Mouse (Mus musculus): ENCODE data around the gene Mak.
A peak's percentile ranks its signal among the peaks of the same experiment; 100 is the strongest.

Gene Mak

GRCm38 (mm10) chr13:41071617-41072016 is 7.9 kb downstream of the Mak start:
- DNase-seq (ENCODE audit: low spot score) = no peak

DNA sequence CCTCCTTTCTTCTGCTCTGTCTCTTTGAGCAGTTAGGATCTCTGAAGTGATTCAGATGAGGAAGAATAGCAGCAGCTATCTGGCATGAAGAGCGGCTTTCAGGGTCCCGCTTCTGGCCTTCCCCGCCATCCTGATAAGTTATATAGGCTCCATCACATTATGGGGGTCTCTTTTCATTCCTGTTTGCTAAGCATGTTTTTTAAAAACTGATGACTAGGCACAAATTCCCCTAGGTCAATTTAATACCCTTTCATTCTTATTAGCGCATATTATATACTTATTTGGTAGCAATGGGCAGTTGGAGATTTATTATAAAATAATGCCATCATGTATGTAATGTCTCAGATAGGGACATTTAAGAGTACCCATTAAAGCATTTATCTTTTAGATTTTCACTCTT is 11.9 kb downstream of the Mak start:
- DNase-seq (ENCODE audit: low spot score) = no peak

DNA sequence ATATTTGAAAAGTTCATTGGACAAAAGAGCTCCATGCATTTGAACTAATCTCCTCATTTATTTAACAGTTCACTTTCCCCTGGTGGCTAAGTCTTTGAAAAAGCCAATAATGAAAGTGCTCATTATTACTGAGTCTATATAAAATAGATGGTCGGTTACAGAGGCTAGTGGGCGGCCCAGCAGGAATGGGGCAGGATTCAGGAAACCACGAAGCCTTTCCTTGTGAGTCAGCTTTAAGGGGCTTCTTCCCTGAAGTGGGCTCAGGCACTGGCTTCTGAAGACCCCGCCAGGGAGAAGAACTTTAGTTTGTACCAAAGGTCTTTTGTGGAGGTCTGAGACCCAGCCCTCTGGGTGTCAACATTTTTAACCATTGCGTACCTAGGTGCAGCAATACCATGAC is 27.5 kb downstream of the Mak start:
- no peak for DNase-seq (ENCODE audit: low spot score)

GRCm38 (mm10) chr13:41047280-41047679 is 32.2 kb downstream of the Mak start:
- no peak for DNase-seq (ENCODE audit: low spot score)

- DNase-seq (ENCODE audit: low spot score) = no peak
These were observed 33.6 kb downstream of the Mak start for GRCm38 (mm10) chr13:41045901-41046300.

GRCm38 (mm10) chr13:41042511-41042910 is 37.0 kb downstream of the Mak start:
- DNase-seq (ENCODE audit: low spot score) = no peak

GRCm38 (mm10) chr13:41030098-41030497 is 49.4 kb downstream of the Mak start:
- DNase-seq (ENCODE audit: low spot score) = no peak

- DNase-seq (ENCODE audit: low spot score) = no peak
These were observed 57.4 kb downstream of the Mak start for GRCm38 (mm10) chr13:41022099-41022498.

GRCm38 (mm10) chr13:41021607-41022006 is 57.9 kb downstream of the Mak start:
- DNase-seq (ENCODE audit: low spot score) = no peak

DNA sequence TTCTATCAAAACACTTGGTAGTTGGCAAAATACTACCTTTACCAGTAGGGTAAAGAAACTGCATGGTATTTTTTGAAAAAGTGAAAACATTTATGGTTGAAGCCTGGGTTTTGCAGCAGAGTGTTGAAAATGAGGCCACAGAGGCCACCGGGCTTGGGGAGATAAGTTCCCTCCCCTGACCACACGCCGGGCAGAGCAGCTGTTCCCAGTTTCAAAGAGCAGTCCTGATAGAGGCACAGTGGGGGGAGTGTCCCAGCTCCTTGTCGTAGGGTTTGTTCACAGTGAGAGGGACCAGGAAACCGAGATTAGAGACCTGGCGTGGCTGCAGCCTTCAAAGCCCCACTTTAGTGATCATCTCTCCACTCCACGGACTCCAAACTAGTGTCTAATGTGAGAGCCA is 59.0 kb downstream of the Mak start:
- no peak for DNase-seq (ENCODE audit: low spot score)

DNA sequence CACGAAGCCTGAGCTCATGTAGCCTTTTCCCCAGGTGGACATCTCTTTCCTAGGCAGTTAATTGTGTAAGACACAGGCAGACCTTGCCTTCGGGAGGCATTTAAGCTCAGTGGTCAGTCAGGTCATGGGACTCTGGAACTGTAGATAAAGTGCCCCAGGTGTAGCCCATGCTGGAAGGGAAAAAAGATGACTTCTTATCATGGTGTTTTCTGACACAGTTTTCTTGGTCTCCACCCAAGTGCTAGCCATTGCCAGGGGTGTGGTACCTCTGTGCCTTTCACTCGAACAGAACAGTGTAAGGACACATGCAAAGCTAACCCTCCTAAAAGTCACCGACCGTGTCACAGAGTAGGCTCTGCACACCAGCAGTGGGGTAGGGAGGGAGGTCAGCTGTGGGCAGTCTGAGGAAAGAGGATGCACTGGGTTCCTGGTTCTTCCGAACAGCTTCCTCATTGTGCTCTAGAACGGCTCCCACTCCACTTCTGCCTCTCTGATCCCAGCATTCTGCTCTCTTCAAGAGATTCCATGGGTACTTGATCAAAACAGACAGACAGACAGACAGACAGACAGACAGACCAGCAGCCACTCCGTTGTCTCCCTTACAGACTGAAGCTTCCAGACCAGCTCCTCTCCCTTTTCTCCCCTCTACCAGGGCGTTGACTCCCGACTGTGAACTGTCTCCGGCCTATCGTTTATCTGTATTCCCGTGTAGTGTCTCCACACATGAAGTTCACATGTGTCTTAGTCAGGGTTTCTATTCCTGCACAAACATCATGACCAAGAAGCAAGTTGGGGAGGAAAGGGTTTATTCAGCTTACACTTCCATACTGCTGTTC is 60.5 kb downstream of the Mak start:
- DNase-seq (ENCODE audit: low spot score) = no peak

DNA sequence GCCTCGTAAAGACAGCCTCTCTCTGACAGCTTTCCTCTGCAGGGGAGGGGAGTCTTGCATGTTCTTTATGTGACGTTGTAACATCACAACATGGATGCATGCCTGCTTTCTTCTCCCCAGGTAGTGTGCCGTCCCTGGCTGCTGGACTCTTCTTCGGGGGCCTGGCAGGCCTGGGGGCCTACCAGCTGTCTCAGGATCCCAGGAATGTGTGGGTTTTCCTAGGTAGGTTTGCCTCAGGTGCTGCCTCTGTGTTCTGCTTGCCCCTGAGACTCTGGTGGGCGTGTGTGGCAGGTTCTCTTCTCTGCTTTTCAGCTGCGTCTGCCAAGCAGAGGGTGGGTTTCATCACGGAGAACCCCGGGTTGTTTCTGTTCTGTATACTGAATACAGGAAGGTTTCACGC is 61.3 kb downstream of the Mak start:
- DNase-seq (ENCODE audit: low spot score) = no peak

DNA sequence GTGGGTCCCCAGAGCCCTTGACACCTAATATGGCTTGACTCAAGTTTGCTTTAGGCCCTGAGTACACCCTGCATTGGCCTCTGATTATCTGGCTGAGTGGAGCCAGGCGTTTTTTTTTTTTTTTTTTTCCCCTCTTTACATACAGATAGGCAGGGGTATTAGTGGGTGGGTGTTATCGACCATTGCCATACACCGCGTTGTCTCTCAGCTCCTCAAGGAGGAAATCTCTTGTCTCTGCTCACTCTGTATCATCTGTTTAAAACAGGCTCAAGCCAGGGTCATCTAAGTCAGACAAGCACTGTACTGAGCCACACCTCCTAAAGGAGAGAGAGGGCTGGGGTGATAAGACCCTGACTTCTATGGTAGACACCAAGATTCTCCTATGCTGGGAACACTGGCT is 61.7 kb downstream of the Mak start:
- no peak for DNase-seq (ENCODE audit: low spot score)

- peak; percentile 6 for DNase-seq (ENCODE audit: low spot score)
These were observed 62.6 kb downstream of the Mak start for GRCm38 (mm10) chr13:41016797-41017405.

DNA sequence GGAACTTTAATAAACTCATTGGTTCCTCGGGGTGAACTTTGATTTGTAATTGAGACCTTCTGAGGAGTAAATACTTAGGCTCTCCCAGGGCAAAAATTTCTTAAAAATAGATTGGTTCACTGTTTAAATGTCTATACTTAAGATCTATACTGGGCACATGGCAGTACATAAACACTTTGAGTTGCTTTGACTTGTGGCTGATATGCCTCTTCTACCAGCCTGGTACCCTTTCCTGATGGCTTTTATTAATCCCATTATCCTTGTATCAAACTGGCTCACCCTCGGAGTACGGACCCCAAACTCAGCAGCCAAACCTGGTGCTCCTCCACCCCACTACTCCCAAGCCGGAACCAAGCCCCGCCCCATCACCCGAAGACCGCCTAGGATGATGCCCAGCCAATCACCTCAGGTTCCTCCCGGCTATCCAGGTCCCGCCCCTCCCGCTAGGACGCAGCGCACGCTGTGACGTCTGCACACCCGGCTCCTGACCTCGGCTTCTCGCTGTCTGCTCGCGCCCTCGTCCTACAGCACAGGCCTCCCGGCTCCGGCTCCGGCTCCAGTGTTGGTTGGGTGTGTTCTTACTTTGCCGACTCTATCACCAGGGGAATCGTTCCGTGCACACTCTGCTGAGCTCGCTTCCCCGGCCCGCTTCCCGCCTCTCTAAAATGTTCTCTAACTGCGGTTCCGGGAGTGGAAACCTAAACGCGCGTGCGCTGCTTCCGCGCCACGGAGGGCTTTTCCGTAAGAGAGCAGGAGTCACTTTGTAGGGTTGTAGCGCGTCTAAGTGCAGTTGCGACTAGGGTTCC is 63.5 kb downstream of the Mak start, which contains the start of gene Tmem14c:
Gene Tmem14c (plus strand): TSS at position 464 of the 806 bp plus-strand sequence.
- peak; percentile 94 for DNase-seq (ENCODE audit: low spot score)

DNA sequence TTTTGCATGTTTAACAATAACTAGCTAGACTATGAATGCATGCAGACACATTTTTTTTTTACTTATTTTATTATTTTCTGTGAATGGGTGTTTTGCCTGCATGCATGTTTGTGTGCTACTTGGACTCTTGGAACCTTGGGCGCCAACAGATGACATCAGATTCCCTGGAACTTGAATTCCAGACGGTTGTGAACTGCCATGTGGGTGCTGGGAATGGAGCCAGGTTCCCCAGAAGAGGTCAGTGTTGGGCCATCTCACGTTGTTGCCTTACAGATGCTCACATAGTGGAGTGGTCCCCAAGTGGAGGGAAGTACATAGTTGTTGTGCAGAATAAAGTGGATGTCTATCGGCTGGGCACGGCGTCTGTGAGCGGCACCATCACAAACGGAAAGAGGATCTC is 70.6 kb downstream of the Mak start:
- no peak for DNase-seq (ENCODE audit: low spot score)

DNA sequence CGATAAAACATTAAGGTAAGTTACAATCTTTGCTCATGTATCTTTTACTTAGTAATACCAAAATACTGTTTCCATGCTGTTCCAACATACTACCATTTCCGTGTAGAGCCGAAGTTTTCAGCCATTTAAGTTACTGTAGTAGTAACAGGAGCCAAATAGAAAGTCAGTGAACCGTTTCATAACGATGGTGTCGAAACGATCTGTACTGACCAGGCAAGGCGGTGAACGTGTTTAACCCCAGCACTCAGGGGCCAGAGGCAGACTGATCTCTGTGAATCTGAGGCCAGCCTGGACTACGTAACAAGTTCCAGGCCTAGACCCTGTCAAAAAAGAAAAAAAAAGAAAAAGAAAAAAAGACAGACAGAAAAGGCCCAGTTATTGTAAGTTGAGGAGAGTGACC is 71.2 kb downstream of the Mak start:
- DNase-seq (ENCODE audit: low spot score) = no peak

GRCm38 (mm10) chr13:41006244-41006643 is 73.3 kb downstream of the Mak start:
- no peak for DNase-seq (ENCODE audit: low spot score)

GRCm38 (mm10) chr13:41002001-41002400 is 77.5 kb downstream of the Mak start:
- DNase-seq (ENCODE audit: low spot score) = no peak

- peak; percentile 90 for DNase-seq (ENCODE audit: low spot score)
These were observed 78.4 kb downstream of the Mak start, which contains the start of gene Pak1ip1 for GRCm38 (mm10) chr13:41000926-41001639. Gene Pak1ip1, plus strand, starts transcription at chr13:41001023.

GRCm38 (mm10) chr13:41000140-41000925 is 79.2 kb downstream of the Mak start:
- DNase-seq (ENCODE audit: low spot score) = peak; percentile 39

All from retina, embryonic 14.5 days (tissue).